Mouse (Mus musculus) hindbrain, postnatal 0 days (tissue): ENCODE measurements around the gene Mbd6. TPM values are rescaled to one million over a fixed set of nuclear protein-coding genes. Genes with fewer than 3 reads are reported as not detected.

Experiments used
- ATAC-seq: fragments of 200-750 bp; cut with Nextera tagmentation; 2 replicates; pipeline ENCODE4 v1.8.0; 2017; ENCODE audit warnings: mild to moderate bottlenecking, moderate TSS enrichment, moderate library complexity
- DNase-seq: peaks from one replicate; pipeline ENCODE4 v3.0.0-alpha.2; 2015; ENCODE audit warnings: low spot score
- H3K27ac ChIP-seq: fragments of 300-500 bp; sonication (generic); 2 replicates; pipeline ENCODE4 v1.5.1; 2014; ENCODE audit warnings: mild to moderate bottlenecking
- H3K27me3 ChIP-seq: fragments of 300-500 bp; sonication (generic); 2 replicates; pipeline ENCODE4 v1.6.1; 2014; ENCODE audit warnings: low read length, mixed read lengths; ENCODE audit not compliant: insufficient read depth
- H3K36me3 ChIP-seq: fragments of 300-500 bp; sonication (generic); 2 replicates; pipeline ENCODE4 v1.6.1; 2014; ENCODE audit warnings: low read length, mixed read lengths; ENCODE audit not compliant: insufficient read depth
- H3K4me1 ChIP-seq: fragments of 300-500 bp; sonication (generic); 2 replicates; pipeline ENCODE4 v1.6.1; 2014; ENCODE audit warnings: antibody characterized with exemption, low read length, mixed read lengths; ENCODE audit not compliant: insufficient read depth
- H3K4me2 ChIP-seq: fragments of 300-500 bp; sonication (generic); 2 replicates; pipeline ENCODE4 v1.6.1; 2014; ENCODE audit warnings: low read depth, mild to moderate bottlenecking, low read length, moderate library complexity, mixed read lengths
- H3K4me3 ChIP-seq: fragments of 300-500 bp; sonication (generic); 2 replicates; pipeline ENCODE4 v1.5.1; 2014; ENCODE audit warnings: low read length
- H3K9ac ChIP-seq: fragments of 300-500 bp; sonication (generic); replicated peaks from 2 replicates; pipeline ENCODE4 v1.6.1; 2014; ENCODE audit warnings: mild to moderate bottlenecking, low read length, moderate library complexity, mixed read lengths
- H3K9me3 ChIP-seq: fragments of 300-500 bp; sonication (generic); 2 replicates; pipeline ENCODE4 v1.6.1; 2016; ENCODE audit warnings: low read length, mixed read lengths
- CTCF ChIP-seq: IDR thresholded peaks from 2 replicates; pipeline ENCODE4 v1.5.1; 2016; ENCODE audit warnings: antibody characterized with exemption, control low read depth, low read depth
- WGBS: fragments of 180-500 bp; shearing (Covaris S2); extraction: QIAGEN DNeasy Blood & Tissue Kit; methylation state at CpG from one replicate; pipeline ENCODE4 v1.1.7; 2014; 5-methylcytosine and 5-hydroxymethylcytosine counted together
- polyA plus RNA-seq: library from polyadenylated mRNA; unstranded; fragments of >200 nt; fragmentation: Nextera tagmentation; extraction: Ambion mirVana; gene quantifications from 2 replicates; pipeline ENCODE4 v1.2.1, GENCODE M21; 2015
- total RNA-seq: library from RNA; depleted of rRNA; stranded (reverse); fragments of >200 nt; gene quantifications from 2 replicates; pipeline ENCODE4 v1.2.3, GENCODE M21; 2014

The Mbd6 gene
- total and polyA plus RNA-seq, 2 experiments from 2014 or later: 8.1 to 11.5 TPM

DNA sequence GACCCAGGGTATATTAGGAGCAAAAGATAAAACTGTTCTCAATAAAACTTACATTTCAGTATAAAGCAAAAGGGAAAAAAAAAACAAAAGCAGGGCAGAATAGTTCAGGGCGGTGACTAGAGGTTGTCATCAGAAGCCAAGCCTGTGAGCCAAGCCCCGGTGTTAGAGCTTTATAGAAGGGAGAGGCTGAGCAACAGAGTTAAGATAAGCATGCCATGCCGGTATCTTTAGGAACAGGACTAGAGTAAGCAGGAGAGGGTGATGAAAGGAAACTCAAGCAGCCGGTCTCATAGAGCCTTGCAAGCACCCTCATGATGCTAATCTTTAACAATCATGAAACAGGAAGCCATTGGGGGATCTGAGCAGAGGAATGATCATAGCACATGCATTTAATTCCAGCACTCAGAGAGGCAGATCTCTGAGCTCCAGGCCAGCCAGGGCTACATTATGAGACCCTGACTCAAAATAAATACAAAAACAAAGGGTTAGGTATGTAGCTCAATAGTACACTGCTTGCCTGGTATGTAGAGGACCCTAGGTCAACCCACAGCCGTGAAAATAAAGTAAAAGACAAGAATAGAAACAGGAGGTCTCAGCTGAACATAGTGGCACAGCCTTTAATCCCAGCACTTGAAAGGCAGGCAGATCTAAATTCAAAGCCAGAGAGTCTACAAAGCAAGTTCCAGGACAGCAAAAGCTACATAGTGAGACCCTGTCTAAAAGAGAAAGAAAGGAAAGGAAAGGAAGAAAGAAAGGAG lies 3.2 kb upstream of the Mbd6 start:
- TF ChIP-seq CTCF: no peak
- peaks cover 24% of the 10 kb centered on the region for H3K36me3 ChIP-seq
- WGBS: 45% methylated on average over 5 of the region's 5 CpGs
- H3K4me3 ChIP-seq: peak overlapping the region; percentile 69
- H3K9ac ChIP-seq: peak overlapping the region; percentile 66; the same call in 1 of the 2 replicates
- H3K9me3 ChIP-seq: no peaks in the 10 kb centered on the region
- H3K4me2 ChIP-seq: peak overlapping the region; percentile 80
- H3K4me1 ChIP-seq: peaks cover 23% of the 10 kb centered on the region
- ATAC-seq (no peak), DNase-seq (no peak)
- H3K27ac ChIP-seq: peak overlapping the region; percentile 97; the same call in 1 of the 2 replicates
- H3K27me3 ChIP-seq: no peaks in the 10 kb centered on the region

DNA sequence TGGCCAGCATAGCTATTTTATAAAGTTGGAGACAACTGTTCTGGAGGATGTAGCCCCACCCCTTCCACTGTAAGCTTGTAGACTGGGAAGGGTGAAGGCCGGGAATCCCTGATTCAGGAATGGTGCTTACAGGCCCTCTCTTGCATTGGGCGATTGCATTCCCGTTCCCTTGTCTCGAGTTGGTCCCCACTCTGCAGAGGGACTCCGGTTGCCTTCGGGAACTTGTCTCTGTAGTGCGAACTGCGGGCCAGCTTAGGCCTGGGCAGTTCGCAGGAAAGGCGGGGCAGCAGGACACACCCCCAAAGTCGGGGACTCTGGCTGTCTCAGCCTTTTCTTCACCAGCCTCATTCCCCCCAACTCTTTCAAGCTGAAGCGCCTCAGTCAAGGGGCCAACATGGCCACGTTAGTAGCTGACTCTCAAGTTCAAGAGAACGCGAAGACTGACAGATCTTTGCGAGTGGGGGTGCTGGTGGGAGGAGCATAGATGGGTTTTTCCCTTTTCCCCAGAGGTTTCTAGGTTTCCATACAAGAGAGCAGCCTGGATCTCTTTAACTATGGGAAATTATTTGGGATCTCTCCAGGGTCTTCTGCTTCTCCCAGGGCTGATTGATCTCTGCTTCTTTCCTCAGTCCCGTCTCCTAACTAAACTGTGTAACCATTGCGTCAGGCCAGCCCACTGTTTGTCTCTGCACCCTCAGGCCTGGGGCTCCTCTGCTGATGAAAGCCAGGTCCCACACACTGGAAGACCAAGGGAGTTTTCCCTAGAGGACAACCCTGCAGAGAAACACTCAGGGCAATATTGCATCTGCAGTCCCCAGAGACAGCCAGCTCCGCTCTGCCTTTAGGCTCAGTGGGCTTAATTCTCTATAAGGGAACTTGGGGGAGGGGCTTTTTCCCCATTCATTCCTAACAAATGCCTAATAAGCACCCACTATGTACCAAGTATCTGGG lies 2.4 kb upstream of the Mbd6 start:
- Histone ChIP-seq H3K27ac (peak overlapping the region; percentile 97), H3K27me3 (no peaks in the 10 kb centered on the region), H3K9ac (peak overlapping the region; percentile 66), H3K36me3 (peaks cover 17% of the 10 kb centered on the region), H3K4me2 (peak overlapping the region; percentile 80), H3K4me3 (peak overlapping the region; percentile 69), H3K4me1 (peaks cover 32% of the 10 kb centered on the region), H3K9me3 (no peaks in the 10 kb centered on the region)
- peak; percentile 62 for DNase-seq
- WGBS: 1% methylated on average over 19 of the region's 19 CpGs
- no peak for TF ChIP-seq CTCF
- ATAC-seq: peak; percentile 46

DNA sequence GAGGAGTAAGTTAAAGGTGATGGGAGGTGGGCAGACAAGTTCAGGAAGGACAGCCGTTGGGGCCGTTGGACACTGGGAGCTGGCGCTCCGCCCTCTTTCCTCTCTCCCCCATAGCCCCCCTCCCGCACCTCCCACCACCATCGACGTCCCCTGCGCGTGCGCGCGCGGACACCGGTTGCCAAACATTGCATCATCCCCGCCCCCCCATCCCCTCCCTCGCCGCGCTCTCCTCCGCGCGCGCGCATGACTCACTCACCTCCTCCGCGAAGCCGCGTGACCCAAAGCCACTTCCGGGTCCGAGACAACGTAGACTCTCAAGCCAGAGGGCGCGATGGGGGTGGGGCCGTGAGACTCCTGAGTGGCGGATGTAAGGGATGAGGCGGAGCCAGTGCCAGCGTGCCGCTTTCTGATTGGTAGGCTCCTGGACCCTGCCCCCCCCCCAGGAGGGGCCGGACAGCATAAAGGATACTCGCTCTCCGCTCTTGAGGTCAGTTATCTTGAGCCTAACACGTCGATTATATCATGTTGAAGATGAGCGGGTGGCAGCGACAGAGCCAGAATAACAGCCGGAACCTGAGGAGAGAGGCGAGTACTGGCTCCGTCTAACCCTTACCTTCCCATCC lies 1.6 kb upstream of the Mbd6 start:
- H3K4me2 ChIP-seq: peak overlapping the region; percentile 80
- H3K9me3 ChIP-seq: no peaks in the 10 kb centered on the region
- 0% methylated on average over 44 of the region's 47 CpGs for WGBS
- H3K9ac ChIP-seq: peak overlapping the region; percentile 66
- no peaks in the 10 kb centered on the region for H3K27me3 ChIP-seq
- peak overlapping the region; percentile 69 for H3K4me3 ChIP-seq
- H3K27ac ChIP-seq: peak overlapping the region; percentile 97
- peaks cover 33% of the 10 kb centered on the region for H3K4me1 ChIP-seq
- peak; percentile 12; the same call in 1 of the 2 replicates for TF ChIP-seq CTCF
- peaks cover 12% of the 10 kb centered on the region for H3K36me3 ChIP-seq
- ATAC-seq (peak; percentile 94), DNase-seq (peak; percentile 100)

DNA sequence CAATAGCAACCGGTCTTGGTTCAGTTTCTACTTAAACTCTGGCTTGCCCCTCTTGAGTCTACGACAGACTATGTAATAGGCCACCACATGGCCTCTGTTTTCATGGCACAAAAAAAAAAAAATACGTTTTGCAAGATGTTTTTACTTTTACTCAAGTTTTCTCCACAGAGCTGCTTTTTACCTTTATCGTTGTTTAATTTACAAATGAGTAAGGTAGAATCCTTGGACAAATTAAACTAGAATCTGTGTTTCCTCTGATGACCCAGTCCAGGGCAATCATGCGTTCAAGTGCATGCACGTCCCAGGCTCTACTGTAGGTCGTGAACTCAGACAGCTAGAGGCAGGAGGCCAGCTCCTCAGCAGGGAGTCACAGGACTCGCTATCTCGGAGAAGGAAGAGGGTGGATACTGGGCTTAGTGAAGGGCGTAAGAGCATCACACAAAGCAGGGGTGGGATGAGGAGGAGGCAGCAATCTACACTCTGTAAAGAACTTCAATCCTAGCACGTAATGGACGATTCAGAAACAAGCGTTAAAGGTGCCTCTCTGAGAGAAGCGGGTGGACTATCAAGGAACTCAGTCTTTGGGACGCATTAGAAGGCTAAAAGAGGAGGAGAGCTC lies 864 bp upstream of the Mbd6 start:
- DNase-seq: peak; percentile 71
- no peaks in the 10 kb centered on the region for H3K27me3 ChIP-seq
- H3K4me2 ChIP-seq: peak overlapping the region; percentile 80
- peak overlapping the region; percentile 77 for H3K9ac ChIP-seq
- H3K36me3 ChIP-seq: peaks cover 5% of the 10 kb centered on the region
- no peaks in the 10 kb centered on the region for H3K9me3 ChIP-seq
- WGBS: 1% methylated on average over 15 of the region's 15 CpGs
- peak overlapping the region; percentile 97 for H3K27ac ChIP-seq
- TF ChIP-seq CTCF: no peak
- H3K4me3 ChIP-seq: peak overlapping the region; percentile 69
- ATAC-seq: peak; percentile 2; the same call in 1 of the 2 replicates
- H3K4me1 ChIP-seq: peaks cover 33% of the 10 kb centered on the region

DNA sequence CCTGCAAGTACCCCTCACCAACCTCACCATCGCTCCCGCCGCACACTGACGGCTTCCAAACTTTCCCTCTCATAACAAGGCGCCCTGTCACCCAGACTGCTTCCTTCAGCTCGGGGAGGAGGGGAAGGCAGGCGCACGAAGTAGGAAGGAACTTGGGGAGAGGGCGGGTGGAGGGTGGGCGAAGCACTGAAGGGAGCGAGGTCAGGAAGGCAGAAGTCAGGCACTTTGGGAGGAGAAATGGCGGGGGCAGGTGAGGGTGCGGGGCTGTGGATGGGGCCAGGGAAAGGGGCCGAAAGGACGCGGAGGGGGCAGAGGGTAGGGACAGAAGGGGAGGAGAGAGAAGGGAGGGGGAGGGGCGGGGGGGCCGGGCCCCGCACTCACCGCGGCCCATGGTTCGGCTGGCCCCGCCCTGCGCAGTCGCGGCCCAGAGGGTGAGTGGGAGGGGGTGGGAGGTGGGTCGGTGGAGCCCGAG lies 454 bp downstream of the Mbd6 start:
- DNase-seq (peak; percentile 63), ATAC-seq (peak; percentile 3)
- Histone ChIP-seq H3K9me3 (no peaks in the 10 kb centered on the region), H3K36me3 (peaks cover 14% of the 10 kb centered on the region), H3K9ac (peak overlapping the region; percentile 77), H3K4me3 (peak overlapping the region; percentile 69), H3K4me1 (peaks cover 33% of the 10 kb centered on the region), H3K27ac (peak overlapping the region; percentile 97), H3K4me2 (peak overlapping the region; percentile 80), H3K27me3 (no peaks in the 10 kb centered on the region)
- no peak for TF ChIP-seq CTCF
- WGBS: under 1% methylated on average over 15 of the region's 28 CpGs

DNA sequence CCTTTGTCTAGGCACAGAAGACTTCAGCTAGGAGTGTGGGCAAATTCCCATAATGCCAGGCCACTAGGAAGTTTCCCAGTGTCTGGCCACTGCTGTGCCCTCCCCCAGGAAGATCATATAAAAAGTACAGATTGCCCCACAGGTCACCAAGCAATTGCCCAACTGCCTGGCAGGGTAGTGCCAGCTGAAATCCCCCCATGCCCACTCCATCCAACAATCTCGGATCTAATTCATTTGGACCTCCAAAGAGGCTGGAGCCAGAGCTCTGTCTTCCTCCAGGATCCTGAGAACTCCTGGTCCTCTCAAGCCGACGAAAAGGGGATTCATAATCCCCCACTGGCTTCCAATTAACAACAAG lies 903 bp downstream of the Mbd6 start:
- Histone ChIP-seq H3K27me3 (no peaks in the 10 kb centered on the region), H3K9me3 (no peaks in the 10 kb centered on the region), H3K4me3 (peak overlapping the region; percentile 69), H3K27ac (peak overlapping the region; percentile 97), H3K4me2 (peak overlapping the region; percentile 80), H3K9ac (peak overlapping the region; percentile 77), H3K4me1 (peaks cover 33% of the 10 kb centered on the region), H3K36me3 (peaks cover 19% of the 10 kb centered on the region)
- no peak for ATAC-seq
- no peak for TF ChIP-seq CTCF
- DNase-seq: no peak
- 0% methylated on average over 3 of the region's 3 CpGs for WGBS
